Mouse (Mus musculus) heart, adult 11 months (tissue): ENCODE results near the gene Klhl26.

Experiments
- DNase-seq: peaks from one replicate; pipeline ENCODE4 v3.0.0; 2022

The Klhl26 gene

DNA sequence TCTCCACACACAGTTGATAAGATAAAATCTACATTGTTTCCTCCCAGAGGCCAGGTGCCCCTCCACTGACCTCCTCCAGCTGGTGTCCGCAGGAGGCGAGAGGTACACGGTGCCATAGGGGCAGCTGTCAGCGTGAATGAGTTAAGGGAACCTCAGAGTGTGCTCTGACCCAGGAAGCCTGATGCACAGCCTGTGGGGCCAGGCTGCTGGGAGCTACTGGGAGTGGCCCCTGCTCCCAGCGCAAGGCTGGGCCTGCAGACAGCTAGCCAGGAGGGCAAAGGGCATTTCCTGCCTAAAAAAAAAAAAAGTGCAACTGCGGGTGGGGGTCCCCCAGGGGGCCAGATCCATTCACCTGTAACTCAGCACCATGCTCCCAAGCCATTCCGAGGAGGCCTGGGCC, 71.6 kb downstream of the Klhl26 start:
- DNase-seq = no peak

- no peak for DNase-seq
Observed at GRCm38 (mm10) chr8:70404212-70404611, 72.6 kb downstream of the Klhl26 start.
